Mouse (Mus musculus) embryonic facial prominence, embryonic 14.5 days (tissue): Measurements from ENCODE around the gene Gm3286. TPM values are rescaled to one million over a fixed set of nuclear protein-coding genes. Genes with fewer than 3 reads are reported as not detected.
"Not testable (repeated sequence)": the region's sequence is repeated elsewhere in the genome, so short reads cannot be mapped to it uniquely, and the experiment has no call there.

Source experiments
- ATAC-seq: fragments of 200-750 bp; cut with Nextera tagmentation; 2 replicates; pipeline ENCODE4 v1.8.0; 2017; ENCODE audit warnings: low read depth, moderate number of reproducible peaks, moderate TSS enrichment
- DNase-seq: peaks from one replicate; pipeline ENCODE4 v3.0.0-alpha.2; 2015; ENCODE audit warnings: low spot score
- H3K27ac ChIP-seq: fragments of 300-500 bp; sonication (generic); replicated peaks from 2 replicates; pipeline ENCODE4 v1.5.1; 2014; ENCODE audit warnings: low read depth, mild to moderate bottlenecking, low read length, moderate library complexity
- H3K27me3 ChIP-seq: fragments of 300-500 bp; sonication (generic); replicated peaks from 2 replicates; pipeline ENCODE4 v1.6.1; 2014; ENCODE audit warnings: low read length; ENCODE audit not compliant: control insufficient read depth, insufficient read depth
- H3K36me3 ChIP-seq: fragments of 300-500 bp; sonication (generic); 2 replicates; pipeline ENCODE4 v1.6.1; 2014; ENCODE audit warnings: low read length, mixed read lengths; ENCODE audit not compliant: control insufficient read depth, insufficient read depth
- H3K4me1 ChIP-seq: fragments of 300-500 bp; sonication (generic); 2 replicates; pipeline ENCODE4 v1.6.1; 2014; ENCODE audit warnings: antibody characterized with exemption, low read length; ENCODE audit not compliant: control insufficient read depth, insufficient read depth
- H3K4me2 ChIP-seq: fragments of 300-500 bp; sonication (generic); 2 replicates; pipeline ENCODE4 v1.6.1; 2014; ENCODE audit warnings: low read depth, mild to moderate bottlenecking, low read length, moderate library complexity, mixed read lengths
- H3K4me3 ChIP-seq: fragments of 300-500 bp; sonication (generic); 2 replicates; pipeline ENCODE4 v1.5.1; 2014; ENCODE audit warnings: low read depth, mild to moderate bottlenecking, low read length
- H3K9ac ChIP-seq: fragments of 300-500 bp; sonication (generic); 2 replicates; pipeline ENCODE4 v1.6.1; 2014; ENCODE audit warnings: low read depth, mild to moderate bottlenecking, low read length, moderate library complexity, mixed read lengths
- H3K9me3 ChIP-seq: fragments of 300-500 bp; sonication (generic); 2 replicates; pipeline ENCODE4 v1.6.1; 2016; ENCODE audit warnings: low read length; ENCODE audit not compliant: control insufficient read depth
- polyA plus RNA-seq: library from polyadenylated mRNA; unstranded; fragments of >200 nt; fragmentation: Nextera tagmentation; extraction: Ambion mirVana; gene quantifications from 2 replicates; pipeline ENCODE4 v1.2.1, GENCODE M21; 2014

The Gm3286 gene
- not detected in 2 replicates for polyA plus RNA-seq

- not testable (repeated sequence) for H3K4me2 ChIP-seq, H3K4me3 ChIP-seq, H3K36me3 ChIP-seq, H3K9me3 ChIP-seq, H3K4me1 ChIP-seq, ATAC-seq, H3K9ac ChIP-seq, DNase-seq, H3K27me3 ChIP-seq, H3K27ac ChIP-seq
These were observed at the start of gene Gm3286 for GRCm38 (mm10) chr5:95510458-95510857. TSS of gene Gm3286 (plus strand) at chr5:95510758.

Other genes starting within 250 kb of the Gm3286 start
- not detected in 2 replicates for gene Gm10424, start 238.0 kb upstream of the Gm3286 start, polyA plus RNA-seq
- gene Gm3259, start 204.8 kb upstream of the Gm3286 start, polyA plus RNA-seq: not detected in 2 replicates
- gene D5Ertd577e, start 54.0 kb upstream of the Gm3286 start, polyA plus RNA-seq: not detected in 2 replicates
- not detected in 2 replicates for gene Gm7971, start 84.1 kb downstream of the Gm3286 start, polyA plus RNA-seq
- gene Gm7978, start 225.4 kb downstream of the Gm3286 start, polyA plus RNA-seq: not detected in 2 replicates
- gene Gm7982, start 231.3 kb downstream of the Gm3286 start, polyA plus RNA-seq: not detected in 2 replicates